Mouse (Mus musculus): ENCODE measurements around the gene Btbd9.

Gene Btbd9

GRCm38 (mm10) chr17:30244651-30245307, 331.5 kb downstream of the Btbd9 start:
- DNase-seq (ENCODE audit: low spot score in 2 of 2) = no peak

GRCm38 (mm10) chr17:30243540-30243939, 332.7 kb downstream of the Btbd9 start:
- no peak for DNase-seq (ENCODE audit: low spot score in 2 of 2)

GRCm38 (mm10) chr17:30242647-30243046, 333.6 kb downstream of the Btbd9 start:
- no peak for DNase-seq (ENCODE audit: low spot score in 2 of 2)

GRCm38 (mm10) chr17:30241720-30242322, 334.5 kb downstream of the Btbd9 start:
- no peak for DNase-seq (ENCODE audit: low spot score in 2 of 2)

- DNase-seq (ENCODE audit: low spot score in 2 of 2) = no peak
Measured at GRCm38 (mm10) chr17:30241061-30241460, 335.2 kb downstream of the Btbd9 start.

- no peak for DNase-seq (ENCODE audit: low spot score in 2 of 2)
Measured at GRCm38 (mm10) chr17:30240659-30241058, 335.6 kb downstream of the Btbd9 start.

- no peak for DNase-seq (ENCODE audit: low spot score in 2 of 2)
Measured at GRCm38 (mm10) chr17:30239458-30239857, 336.8 kb downstream of the Btbd9 start.

- no peak for DNase-seq (ENCODE audit: low spot score in 2 of 2)
Measured at GRCm38 (mm10) chr17:30237600-30237999, 338.7 kb downstream of the Btbd9 start.

- no peak for DNase-seq (ENCODE audit: low spot score in 2 of 2)
Measured at GRCm38 (mm10) chr17:30236611-30237010, 339.7 kb downstream of the Btbd9 start.

- DNase-seq (ENCODE audit: low spot score in 2 of 2) = no peak
Measured at GRCm38 (mm10) chr17:30235380-30235779, 340.9 kb downstream of the Btbd9 start.

GRCm38 (mm10) chr17:30232698-30233097, 343.6 kb downstream of the Btbd9 start:
- no peak for DNase-seq (ENCODE audit: low spot score in 2 of 2)

GRCm38 (mm10) chr17:30231483-30231882, 344.8 kb downstream of the Btbd9 start:
- no peak for DNase-seq (ENCODE audit: low spot score in 2 of 2)

GRCm38 (mm10) chr17:30230428-30230827, 345.9 kb downstream of the Btbd9 start:
- DNase-seq (ENCODE audit: low spot score in 2 of 2) = no peak

GRCm38 (mm10) chr17:30228439-30229215, 347.7 kb downstream of the Btbd9 start:
- DNase-seq (ENCODE audit: low spot score in 2 of 2) = no peak

- no peak for DNase-seq (ENCODE audit: low spot score in 2 of 2)
Measured at GRCm38 (mm10) chr17:30225030-30225740, 351.1 kb downstream of the Btbd9 start.

- no peak for DNase-seq (ENCODE audit: low spot score in 2 of 2)
Measured at GRCm38 (mm10) chr17:30222837-30223236, 353.5 kb downstream of the Btbd9 start.

GRCm38 (mm10) chr17:30222361-30222760, 353.9 kb downstream of the Btbd9 start:
- no peak for DNase-seq (ENCODE audit: low spot score in 2 of 2)

- DNase-seq (ENCODE audit: low spot score in 2 of 2) = no peak
Measured at GRCm38 (mm10) chr17:30221677-30222076, 354.6 kb downstream of the Btbd9 start.

- no peak for DNase-seq (ENCODE audit: low spot score in 2 of 2)
Measured at GRCm38 (mm10) chr17:30215741-30216140, 360.5 kb downstream of the Btbd9 start.

- peak; percentile 69 to 75 for DNase-seq (ENCODE audit: low spot score in 2 of 2)
Measured at GRCm38 (mm10) chr17:30214393-30214792, 361.9 kb downstream of the Btbd9 start.

- no peak for DNase-seq (ENCODE audit: low spot score in 2 of 2)
Measured at GRCm38 (mm10) chr17:30213371-30213770, 362.9 kb downstream of the Btbd9 start.

- no peak for DNase-seq (ENCODE audit: low spot score in 2 of 2)
Measured at GRCm38 (mm10) chr17:30212647-30213046, 363.6 kb downstream of the Btbd9 start.
